Mouse (Mus musculus) kidney, adult 18-20 months (tissue): ENCODE measurements around the gene Farsb.

Source experiments
- DNase-seq: peaks from one replicate; pipeline ENCODE4 v3.0.0; 2021

Gene Farsb

DNA sequence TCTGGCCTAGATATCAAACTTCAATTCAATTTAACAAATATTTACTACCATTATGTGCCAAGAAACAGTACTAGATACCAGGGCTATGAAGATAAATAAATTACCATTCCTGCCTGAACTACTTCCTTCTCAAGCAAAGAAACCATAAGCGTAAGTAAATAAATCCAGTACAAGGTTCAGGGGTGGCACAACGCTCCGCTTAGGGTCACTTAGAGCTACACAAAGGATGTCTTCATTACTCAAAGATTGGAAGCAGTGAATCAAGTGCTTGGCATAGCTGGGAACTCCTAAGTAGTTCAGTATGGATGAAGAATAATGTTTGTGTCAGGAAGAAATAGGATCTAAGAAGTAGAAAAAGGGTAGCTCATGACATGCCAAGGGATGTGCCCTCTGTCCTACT, 5.3 kb downstream of the Farsb start:
- no peak for DNase-seq

DNA sequence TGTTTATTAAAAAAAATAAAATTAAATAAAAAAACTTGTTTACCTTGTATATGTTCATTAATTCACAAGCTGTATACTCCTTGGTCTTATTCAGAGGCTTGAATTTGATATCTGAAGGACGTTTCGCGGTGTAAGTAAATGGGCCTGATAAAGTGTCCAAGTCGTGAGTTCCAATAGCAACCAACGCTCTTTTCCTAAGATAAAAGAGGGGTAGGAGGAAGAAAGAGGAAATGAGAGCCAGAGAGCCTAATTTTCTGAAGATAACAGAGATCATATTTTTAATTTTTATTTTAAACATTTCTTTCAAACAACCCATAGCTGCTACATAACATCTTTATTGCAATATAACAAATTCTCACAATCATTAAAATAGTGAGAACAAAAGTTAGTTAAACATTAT, 16.3 kb downstream of the Farsb start:
- no peak for DNase-seq

DNA sequence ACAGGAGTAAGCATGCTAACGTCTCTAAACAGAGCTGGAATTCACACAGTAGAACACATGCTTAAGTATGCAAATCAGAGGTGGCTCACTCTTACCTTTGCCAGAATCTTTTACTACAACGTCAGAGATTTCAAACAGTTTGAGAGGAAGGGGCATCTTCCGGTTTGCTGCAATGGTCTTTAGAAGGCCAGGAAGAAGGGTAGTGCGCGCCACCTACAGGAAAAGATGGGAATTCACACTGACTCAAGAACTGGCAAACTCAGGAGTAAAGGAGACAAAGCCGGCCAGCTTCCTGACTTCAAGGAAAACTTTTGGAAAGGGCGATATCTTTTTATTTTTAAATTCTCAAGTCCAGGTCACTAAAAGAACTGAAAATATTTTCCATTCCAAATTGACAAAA, 34.0 kb downstream of the Farsb start:
- DNase-seq, result peak; percentile 45

DNA sequence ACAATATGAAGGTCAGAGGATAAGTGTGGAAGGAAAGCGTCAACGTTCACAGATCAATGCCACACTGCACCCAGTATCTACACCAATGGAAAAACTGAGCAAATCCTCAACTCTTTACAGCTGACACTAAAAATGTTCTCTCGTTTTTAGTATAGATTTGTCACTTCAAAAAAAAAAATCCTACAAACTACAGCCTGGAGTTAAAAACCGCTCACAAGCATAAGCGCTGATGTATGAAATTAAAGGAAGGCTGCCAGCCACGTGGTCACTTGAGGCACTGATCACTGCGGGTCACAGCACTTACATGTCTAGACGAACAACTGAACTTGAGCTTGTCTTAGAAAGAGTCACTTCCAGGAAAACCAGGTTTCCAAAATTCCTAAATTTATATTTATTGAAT, 34.8 kb downstream of the Farsb start:
- no peak for DNase-seq

DNA sequence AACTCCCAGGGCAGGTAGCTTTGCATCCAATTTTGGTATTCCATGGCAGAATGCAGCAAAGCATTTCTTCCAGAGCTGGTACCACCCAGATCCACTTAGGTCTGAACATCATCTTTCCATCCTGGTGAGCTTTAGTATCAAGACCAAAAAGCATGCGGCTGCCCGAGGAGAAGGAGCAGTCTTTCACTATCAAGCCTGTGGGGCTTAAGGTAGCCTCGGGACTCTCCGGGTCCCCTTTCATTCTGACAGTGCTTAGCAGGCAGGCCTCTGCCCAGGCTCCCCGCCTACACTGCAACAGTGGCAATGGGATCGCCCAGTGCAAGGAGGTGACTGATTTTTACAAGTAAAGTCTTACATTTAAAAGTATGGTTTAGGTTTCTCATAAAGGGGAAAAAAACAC, 36.2 kb downstream of the Farsb start:
- no peak for DNase-seq

DNA sequence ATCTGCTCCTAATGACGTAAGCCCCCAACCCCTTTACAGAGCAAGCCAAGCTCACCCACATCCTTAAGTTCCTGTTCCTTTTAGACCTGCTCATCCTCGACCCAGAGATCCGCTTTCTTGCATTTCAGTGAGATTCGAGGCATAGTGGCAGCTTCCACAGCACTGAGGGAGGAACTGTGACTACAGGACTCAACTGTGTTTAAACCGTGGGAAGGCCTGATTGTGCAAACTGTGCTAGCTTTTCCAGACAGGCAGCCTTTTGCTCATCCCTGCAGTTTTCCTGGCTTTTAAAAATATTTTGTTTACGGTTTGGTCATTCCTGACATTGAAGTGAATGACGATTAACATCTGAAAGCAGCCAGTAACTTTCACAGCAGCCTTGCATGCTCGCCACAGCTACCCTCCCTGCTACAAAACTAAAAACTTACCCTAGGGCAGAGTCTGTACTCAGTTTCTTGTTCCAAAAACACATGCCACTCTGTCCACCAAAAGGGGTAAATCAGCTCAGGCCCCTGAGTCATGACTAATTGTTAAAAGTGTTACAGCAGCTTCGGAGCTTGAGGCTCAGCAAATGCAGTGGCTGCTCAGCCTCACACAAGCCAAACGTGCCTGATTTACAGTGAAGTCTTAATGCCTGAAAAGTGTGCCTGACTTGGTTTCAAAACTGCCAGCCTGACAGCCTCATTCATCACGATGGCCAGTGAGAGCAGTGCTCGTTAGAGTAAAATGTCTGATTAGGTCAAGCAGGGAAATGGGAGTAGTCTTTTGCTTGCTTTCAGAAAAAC, 37.4 kb downstream of the Farsb start:
- no peak for DNase-seq

DNA sequence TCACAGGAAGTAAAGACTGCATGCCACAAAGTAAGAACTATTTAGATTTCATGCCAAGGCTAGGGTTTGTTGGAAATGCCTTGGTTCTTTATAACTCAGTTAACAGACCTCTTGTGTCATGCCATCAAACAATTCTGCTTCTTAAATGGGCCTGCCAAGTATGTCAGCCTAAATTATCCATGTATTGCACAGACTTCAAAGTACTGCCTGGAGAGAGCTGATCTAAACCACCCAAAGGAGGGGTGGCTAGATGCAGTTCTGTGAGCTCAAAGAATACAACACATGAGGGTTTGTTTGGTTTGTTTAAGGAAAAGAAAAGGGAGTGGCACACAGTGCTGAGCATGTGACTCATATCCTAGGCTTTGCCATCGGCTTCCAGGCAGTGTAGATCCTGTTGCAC, 40.6 kb downstream of the Farsb start:
- DNase-seq, result no peak

DNA sequence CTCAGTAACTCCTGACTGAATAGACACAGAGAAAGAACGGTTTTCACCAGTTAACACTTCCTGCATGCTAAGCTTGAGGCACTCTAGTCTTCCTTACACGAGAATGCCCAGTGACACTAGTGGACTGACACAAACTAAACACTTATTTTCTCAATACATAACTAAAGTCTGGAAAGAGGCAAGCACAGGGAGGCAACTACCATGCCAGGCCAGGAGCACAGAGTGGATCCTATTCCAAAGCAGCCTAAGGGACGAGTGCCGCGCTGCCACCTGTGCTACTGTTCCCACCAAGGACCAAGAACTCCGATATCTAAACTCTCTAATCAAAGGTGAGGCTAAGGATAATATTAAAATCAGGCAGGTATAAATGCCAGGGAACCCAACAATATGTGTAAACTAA, 42.0 kb downstream of the Farsb start:
- no peak for DNase-seq

DNA sequence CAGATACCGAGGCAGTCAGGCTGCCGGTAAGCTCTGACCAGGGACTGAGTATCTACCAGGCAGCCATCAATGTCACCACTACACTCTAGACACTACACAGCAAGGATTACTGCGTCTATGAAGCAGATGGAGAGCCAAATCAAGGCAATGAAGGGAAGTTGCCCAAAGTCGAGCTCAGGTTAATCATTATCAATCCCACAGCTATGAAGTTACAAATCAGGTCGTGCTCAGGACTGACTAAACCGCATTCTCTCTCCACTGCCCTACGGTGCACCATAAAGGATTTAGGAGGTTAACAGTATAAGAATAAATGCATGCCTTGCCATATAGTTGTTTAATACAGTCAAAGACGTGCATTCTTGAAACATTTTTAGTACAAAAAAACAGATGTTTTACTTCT, 42.5 kb downstream of the Farsb start:
- DNase-seq, result peak; percentile 42

DNA sequence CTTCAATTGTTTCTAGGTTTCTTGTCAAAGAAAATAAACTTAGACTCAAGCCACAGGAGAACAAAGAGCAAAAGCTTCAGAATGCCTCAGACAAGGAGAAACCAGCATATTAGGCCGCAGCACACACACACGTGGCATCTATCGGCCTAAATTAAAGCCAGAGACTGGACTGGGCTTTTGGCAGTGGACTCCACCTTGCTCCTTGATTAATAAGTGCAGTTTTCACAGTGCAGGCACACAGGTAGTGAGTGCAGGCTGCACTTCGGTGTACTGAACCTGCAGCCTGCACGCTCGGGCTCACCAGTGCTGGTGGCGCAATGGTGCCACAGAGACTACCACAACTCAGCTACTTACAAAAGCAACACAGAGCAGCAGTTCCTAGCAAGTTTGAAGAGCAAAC, 45.6 kb downstream of the Farsb start:
- DNase-seq, result no peak

DNA sequence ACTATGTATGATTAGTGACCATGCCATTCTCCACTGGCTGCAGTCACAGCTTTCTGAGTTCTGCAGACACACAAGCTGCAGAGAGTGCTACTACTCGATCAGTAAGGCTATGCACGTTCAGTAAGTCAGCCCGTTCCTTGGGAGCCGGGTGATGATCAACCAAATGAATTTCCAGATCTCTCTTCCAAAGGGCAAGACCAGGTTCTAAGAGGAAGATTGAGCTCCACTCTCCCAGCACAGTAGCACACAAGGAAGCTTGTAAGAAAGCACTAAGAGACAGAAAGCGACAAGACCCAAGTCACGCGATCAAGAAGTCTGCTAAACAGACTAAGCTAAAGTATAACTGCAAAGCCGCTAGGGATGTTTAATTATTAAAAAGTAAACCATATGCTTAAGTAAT, 48.0 kb downstream of the Farsb start:
- peak; percentile 60 for DNase-seq

DNA sequence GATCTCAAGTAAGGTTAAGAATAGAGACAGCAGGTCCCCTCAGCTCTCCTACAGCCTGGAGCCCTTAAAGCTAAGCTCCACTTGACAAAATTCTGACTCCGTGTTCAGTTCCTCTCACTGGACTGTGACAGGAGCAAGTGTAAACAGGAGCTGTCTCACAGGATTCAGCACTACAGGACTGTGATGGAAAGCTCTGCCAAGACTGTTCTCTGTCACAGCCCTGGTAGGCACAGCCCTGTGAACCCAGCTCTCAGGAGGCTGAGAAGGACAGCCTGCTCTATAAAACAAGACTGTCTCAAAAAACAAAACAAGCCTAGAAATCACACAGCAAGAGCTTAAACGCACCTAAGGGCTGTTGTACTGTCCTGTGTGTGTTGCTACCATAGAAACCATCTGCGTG, 51.5 kb downstream of the Farsb start:
- no peak for DNase-seq

DNA sequence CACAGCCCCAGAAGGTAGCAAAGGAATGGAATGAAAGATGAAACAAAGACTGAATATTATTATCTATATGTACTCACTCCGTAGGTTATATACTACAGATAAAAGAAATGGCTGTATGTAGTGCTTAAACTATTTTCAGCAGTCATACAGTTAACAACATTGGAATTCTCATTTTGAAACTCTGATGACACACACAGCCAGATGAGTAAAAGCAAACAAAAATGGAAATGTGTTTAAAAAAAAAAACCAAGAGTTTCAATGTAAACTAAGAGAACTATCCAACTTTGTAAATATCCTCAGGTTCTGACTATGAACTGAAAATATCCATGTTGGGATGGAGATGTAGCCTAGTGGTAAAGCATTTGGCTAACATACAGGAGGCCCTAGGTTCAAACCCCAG, 52.3 kb downstream of the Farsb start:
- DNase-seq, result no peak

DNA sequence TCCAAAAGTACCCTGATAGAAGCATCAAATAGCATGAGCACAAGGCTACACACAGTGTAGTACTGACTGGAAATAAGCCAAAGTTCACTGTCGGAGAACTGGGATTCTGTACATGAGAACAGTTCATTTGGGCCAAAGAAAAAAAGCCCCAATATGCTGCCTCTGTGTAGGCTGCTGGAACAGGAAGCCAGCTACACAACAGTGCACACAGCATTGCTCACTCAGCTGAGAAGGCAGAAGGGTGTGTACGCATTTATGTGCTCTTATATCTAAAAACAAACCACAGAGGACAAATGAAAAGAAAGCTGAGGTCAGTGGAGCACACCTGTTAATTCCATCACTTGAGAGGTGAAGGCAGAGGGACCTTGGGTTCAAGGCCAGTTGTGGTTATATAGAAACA, 52.7 kb downstream of the Farsb start:
- no peak for DNase-seq

DNA sequence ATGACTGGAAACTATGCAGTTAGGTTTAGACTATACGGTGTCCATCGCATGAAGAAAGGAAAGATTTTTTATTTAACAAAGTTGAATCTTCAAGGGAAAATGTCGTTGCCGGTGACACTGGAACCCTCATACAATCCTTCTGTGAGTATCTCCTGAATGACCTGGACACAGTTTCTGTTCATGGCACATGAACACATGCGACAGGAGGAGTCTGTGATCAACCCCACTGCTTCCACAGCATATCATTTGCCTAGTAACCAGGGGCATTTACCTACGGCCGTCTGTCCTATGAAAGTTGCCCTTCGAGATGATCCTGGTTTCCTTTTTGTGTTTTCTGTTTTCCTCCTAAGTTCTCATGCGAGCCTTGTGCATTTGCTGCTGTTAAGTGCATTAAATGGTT, 55.2 kb downstream of the Farsb start:
- no peak for DNase-seq

DNA sequence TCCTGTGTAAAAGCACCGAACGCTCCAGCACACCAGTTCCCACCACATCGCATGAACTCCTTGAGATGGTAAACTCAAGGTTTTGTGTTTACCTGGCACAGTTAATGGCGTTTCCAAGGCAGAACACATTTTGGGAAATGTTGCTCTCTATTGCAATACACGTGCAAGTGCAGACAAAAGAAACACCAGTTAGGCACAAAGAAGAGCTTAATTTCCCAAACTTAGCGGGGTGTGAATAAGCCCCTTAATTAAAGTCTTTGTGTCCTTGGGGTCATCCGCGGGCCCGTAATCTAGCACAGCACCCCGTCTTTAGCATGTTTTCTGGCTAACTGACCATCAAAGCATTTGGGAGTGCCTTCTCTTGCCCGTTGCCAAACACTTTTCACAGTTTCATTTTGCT, 59.8 kb downstream of the Farsb start:
- DNase-seq, result no peak

DNA sequence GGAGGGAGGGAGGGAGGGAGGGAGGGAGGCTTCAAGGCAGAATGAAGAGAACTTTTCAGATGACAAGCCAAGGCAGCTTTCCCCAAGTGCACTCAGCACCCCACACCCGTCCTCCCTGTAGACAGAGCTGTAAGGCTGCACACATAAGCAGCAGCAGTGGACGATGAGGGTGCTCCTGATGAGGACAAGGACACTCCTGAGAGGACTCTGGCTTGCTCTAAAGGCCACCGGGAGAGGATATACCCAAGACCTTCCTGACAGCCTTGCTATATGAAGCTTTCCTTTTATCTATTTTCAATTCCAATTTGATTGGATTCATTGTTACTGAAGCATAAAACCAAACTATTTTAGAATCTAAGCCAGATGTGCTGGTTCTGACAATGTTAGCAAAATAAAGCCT, 61.9 kb downstream of the Farsb start:
- no peak for DNase-seq

DNA sequence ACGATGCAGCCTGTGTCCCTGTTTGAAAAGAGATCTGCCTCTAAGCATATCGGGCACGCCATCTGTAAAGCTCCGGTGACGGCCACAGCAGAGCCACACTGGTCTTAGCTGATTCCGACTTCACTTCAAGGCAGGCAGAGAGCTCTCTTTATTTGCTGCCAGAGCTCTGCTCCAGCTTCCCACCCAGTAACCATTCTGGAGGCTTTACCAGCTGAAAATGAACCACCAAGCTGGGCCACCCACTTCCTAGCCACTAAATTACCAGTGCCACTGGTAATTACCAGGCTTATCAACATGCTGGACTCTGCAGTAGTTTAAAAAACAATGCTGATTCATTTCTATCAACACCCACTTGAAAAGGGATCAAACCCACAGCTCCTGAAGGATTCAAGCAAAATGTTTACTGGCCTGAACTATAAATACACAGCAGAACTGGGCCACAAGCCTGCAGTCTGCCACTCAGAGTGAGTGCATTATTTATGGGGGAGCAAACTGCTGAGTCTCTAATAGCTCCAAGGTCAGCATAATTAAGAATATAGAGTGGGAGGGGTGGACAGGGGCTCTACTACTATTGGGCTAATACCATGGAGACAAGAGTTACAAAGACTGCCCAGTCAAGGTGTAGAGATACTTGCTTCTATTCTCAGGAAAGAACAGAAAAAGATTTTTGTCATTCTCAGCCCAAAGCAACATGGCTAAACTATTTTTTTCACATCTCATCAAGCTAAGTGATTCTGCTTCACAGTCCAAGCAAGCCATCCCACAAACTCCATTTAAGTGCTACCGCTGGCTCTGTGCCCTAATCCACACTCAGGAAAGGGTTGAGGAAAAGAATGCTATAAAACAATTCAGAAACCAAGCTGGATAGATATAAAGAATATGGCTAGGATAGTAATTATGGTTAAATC, 62.6 kb downstream of the Farsb start:
- DNase-seq, result no peak

DNA sequence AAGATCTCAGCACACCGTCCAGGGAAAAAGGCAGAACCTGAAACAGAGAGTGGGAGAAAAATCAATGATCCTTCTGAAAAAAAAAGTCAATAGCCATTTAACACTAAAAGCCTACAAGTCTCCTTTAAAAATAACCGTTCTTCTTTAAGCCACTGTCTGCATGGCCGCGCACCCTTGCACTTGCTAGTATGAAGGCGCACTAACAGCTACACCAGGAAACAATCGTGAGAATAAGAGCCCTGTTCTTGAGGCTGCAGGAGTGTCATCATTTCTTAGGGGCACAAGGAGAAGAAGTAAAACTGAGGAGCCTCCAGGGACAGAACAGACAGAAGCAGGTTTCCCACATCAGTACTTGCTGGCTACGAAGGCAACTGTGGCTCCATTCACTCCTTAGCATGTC, 63.4 kb downstream of the Farsb start:
- no peak for DNase-seq

DNA sequence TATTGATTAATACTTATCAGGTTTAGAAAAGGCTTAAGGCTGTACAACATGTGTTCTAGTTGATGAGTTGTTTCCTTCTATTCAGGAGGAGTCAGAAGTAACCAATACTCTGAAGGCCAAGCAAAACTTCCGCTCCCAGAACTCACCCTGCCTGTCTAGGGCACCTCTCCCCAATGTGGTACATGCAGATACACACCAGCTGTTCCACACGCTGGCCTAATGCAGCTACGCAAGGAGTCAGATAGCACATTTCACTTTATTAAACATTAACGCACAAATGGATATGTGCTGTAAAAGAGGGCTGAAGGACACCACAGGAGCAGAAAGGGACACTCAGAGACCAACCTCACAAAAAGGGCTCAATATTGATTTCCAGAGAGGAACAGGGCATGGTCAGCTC, 63.8 kb downstream of the Farsb start:
- no peak for DNase-seq

DNA sequence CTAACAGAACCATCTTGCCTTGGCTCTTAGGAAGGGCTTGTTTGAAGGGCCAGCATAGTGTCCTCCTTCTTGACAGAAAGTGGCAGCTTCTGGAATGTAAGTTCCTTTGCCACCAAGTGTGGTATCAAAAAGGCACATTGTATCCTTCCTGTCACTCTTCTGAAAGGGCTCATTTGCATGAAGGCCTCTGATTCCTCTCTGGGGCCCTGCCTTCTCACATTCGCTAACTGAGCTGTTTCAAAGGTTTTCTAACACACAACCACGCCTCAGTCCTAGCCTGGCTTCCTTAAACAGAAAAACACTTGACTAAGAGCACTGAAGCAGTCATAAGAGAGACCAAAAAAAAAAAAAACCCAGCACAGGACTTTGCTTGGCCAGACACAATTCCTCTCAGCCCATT, 66.1 kb downstream of the Farsb start:
- DNase-seq, result no peak

DNA sequence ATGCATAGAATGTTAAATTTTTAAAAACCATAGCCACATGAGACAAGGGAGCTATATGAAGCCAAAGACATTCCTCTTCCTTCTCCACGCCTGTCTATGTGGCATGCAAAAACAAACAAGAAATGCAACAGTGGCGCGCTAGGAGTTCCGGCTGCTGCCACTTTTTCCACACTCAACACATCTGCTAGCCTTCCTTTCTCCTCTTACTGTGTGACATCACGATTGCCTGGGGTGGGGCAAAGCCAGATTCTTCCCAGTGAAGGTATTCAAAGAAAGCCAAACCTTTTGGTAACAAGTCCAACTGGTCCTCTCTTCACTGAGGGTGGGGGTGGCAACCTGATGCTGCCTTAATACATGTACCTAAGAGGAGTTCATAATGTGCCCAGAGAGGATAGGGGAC, 66.9 kb downstream of the Farsb start:
- DNase-seq, result no peak

DNA sequence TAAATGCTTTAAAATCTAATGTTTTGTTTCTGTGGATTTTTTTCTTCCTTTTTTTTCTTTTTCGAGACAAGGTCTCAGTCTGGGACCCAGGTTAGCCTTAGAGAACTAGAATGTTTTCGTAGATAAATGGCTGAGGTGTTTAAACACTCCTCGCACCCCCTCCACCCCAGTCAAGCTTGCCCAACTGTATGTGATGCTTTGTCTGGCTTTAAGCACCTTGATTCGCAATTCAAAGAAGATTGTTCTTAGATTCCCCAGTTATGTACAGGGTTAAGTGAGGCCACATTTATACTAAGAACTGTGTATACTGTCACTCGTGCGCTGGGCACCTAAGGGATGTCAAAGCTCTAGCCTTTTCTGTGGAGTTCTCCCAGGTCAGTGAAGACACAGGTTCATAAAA, 68.4 kb downstream of the Farsb start:
- no peak for DNase-seq

DNA sequence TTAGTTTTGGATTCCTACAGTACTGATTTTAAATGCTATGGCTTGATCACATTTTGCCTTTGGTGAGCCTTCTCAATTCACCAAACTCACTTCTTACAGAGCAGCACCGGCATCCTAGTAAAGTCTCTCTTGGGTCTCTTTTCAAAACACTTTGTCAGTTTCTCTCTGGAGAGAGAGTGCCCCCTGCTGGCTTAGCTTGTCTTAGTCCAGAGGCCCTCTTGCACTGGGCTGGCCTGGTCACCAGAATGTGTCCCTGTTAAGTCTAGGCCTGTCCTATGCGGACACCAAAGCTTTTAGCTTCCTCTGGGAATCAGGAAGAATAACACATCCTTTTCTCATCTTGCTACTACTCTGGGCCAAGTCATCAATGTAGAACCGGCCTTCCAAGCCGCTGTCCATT, 69.1 kb downstream of the Farsb start:
- peak; percentile 81 for DNase-seq
